Mouse (Mus musculus) cortical plate, adult 2 months (tissue): ENCODE results near the gene Plekha8.

ENCODE experiments used
- CTCF ChIP-seq: fragments of 200-500 bp; IDR thresholded peaks from 2 replicates; pipeline ENCODE4 v1.5.1; 2011; ENCODE audit warnings: mild to moderate bottlenecking, control low read depth, low read length; ENCODE audit not compliant: insufficient read depth; ENCODE audit errors: extremely low read depth
- POLR2A ChIP-seq: fragments of 200-500 bp; IDR thresholded peaks from 2 replicates; pipeline ENCODE4 v1.6.1; 2011; ENCODE audit warnings: mild to moderate bottlenecking, low read length, control low read depth; ENCODE audit not compliant: insufficient read depth; ENCODE audit errors: extremely low read depth

DNA sequence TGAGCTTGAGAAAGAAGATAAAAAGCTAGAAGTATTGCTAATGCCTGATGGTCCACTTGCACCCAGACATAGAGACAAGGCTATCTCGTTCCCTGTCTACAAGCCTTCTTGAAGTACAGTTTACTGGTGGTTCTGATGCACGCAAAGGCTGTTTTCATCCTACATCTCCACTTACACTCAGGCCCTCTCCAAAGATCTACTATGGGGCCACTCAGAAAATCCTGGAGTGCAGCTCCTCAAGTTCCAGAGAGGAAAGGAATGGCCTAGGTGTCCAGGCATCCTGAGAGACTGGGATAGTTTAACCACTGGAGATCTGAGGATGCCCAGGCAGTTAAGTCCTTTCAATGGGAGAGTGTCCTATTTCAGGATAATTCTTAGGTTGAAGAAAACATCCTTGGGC is 4.2 kb upstream of the Plekha8 start:
- TF ChIP-seq CTCF (no peak), POLR2A (no peak)
